Mouse (Mus musculus): ENCODE results near the gene Fcgr4. TPM values are rescaled to one million over a fixed set of nuclear protein-coding genes. Genes with fewer than 3 reads are reported as not detected.
"Not testable (repeated sequence)": the region's sequence is repeated elsewhere in the genome, so short reads cannot be mapped to it uniquely, and the experiment has no call there.

Fcgr4 gene
- polyA plus RNA-seq, 1 experiment from 2014 or later: 0.62 TPM

DNA sequence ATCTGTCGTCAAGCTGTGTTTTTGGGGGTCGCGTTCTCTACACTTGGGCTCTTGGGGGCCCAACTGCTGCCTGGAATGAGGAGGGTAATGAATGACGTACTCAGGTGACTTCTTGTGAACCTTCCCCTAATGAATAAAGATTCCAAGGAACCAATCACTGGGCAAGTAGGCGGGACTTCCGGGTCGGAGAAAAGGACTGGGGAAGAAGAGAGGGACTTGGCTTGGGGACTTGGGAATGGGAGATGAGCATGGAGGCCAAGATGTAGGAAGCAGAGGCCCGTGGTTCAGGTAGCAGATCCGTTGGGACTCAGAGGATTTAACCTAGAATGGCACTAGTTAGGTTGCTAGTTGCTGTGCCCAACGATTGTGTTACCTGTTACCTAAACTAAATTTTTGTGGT lies 30.5 kb downstream of the Fcgr4 start:
- Histone ChIP-seq H3K9me3 (ENCODE audit: control insufficient read depth, low read length) (no peaks in the 10 kb centered on the region), H3K27me3 (ENCODE audit: control insufficient read depth, insufficient read depth, low read length) (no peaks in the 10 kb centered on the region), H3K4me2 (replicated peaks; ENCODE audit: low read depth, low read length) (no peak overlapping the region), H3K9ac (ENCODE audit: low read depth, low read length) (no peak overlapping the region), H3K27ac (ENCODE audit: low read depth, low read length) (no peak overlapping the region), H3K4me3 (ENCODE audit: low read depth, low read length) (no peak overlapping the region), H3K4me1 (replicated peaks; ENCODE audit: control insufficient read depth, insufficient read depth, low read length) (no peaks in the 10 kb centered on the region), H3K36me3 (ENCODE audit: control insufficient read depth, insufficient read depth, low read length) (no peaks in the 10 kb centered on the region)
- no peak for ATAC-seq (ENCODE audit: low FRiP score)
- no peak for DNase-seq (ENCODE audit: low spot score)
- 49% methylated on average over 10 of the region's 10 CpGs for WGBS

DNA sequence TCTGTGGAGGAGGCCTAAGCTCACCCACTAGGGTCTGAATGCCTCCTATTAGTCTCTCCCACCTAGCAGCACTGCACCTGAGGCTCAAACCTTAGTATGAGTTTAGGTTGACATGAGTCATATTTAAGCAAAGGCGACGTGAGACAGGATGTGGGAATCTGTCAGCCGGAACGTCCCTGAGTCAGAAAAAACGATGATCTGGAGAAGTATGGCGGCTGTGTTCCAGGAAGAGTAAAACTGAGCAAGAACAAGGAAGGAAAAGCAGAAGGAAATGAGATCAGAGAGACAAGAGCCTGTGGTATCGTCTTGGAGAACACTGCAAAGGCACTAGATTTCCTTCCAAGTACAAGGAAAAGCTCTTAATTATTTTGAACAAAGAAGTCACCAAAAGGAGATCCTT lies 32.1 kb downstream of the Fcgr4 start:
- Histone ChIP-seq H3K27ac (ENCODE audit: low read depth, low read length) (no peak overlapping the region), H3K9ac (ENCODE audit: low read depth, low read length) (no peak overlapping the region), H3K4me1 (replicated peaks; ENCODE audit: control insufficient read depth, insufficient read depth, low read length) (no peaks in the 10 kb centered on the region), H3K4me2 (replicated peaks; ENCODE audit: low read depth, low read length) (no peak overlapping the region), H3K27me3 (ENCODE audit: control insufficient read depth, insufficient read depth, low read length) (no peaks in the 10 kb centered on the region), H3K36me3 (ENCODE audit: control insufficient read depth, insufficient read depth, low read length) (no peaks in the 10 kb centered on the region), H3K4me3 (ENCODE audit: low read depth, low read length) (no peak overlapping the region), H3K9me3 (ENCODE audit: control insufficient read depth, low read length) (no peaks in the 10 kb centered on the region)
- ATAC-seq (ENCODE audit: low FRiP score): no peak
- WGBS: 89% methylated on average over 7 of the region's 7 CpGs
- DNase-seq (ENCODE audit: low spot score): no peak

DNA sequence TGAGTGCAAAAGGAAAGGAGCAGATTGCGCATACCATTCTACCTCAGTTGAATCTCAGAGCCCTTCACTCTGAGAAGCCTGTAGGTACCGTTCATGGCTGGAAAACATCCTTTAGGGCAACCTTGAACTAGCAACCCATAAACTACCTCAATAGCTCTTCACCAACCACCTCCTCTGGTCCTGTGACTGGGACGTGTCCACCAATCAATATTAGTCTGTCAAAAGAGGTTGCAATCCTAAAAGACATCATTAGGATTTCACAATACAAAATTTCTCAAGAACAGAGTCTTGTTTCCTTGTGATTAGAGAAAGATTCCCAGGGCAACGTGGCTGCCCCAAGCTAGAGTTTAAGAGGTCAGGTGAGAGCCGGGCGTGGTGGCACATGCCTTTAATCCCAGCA lies 34.6 kb downstream of the Fcgr4 start:
- no peak for DNase-seq (ENCODE audit: low spot score)
- Histone ChIP-seq H3K9me3 (ENCODE audit: control insufficient read depth, low read length) (no peaks in the 10 kb centered on the region), H3K4me2 (replicated peaks; ENCODE audit: low read depth, low read length) (no peak overlapping the region), H3K27ac (ENCODE audit: low read depth, low read length) (no peak overlapping the region), H3K4me1 (replicated peaks; ENCODE audit: control insufficient read depth, insufficient read depth, low read length) (no peaks in the 10 kb centered on the region), H3K36me3 (ENCODE audit: control insufficient read depth, insufficient read depth, low read length) (no peaks in the 10 kb centered on the region), H3K27me3 (ENCODE audit: control insufficient read depth, insufficient read depth, low read length) (no peaks in the 10 kb centered on the region), H3K4me3 (ENCODE audit: low read depth, low read length) (no peak overlapping the region), H3K9ac (ENCODE audit: low read depth, low read length) (no peak overlapping the region)
- 91% methylated on average over 6 of the region's 6 CpGs for WGBS
- ATAC-seq (ENCODE audit: low FRiP score): no peak

DNA sequence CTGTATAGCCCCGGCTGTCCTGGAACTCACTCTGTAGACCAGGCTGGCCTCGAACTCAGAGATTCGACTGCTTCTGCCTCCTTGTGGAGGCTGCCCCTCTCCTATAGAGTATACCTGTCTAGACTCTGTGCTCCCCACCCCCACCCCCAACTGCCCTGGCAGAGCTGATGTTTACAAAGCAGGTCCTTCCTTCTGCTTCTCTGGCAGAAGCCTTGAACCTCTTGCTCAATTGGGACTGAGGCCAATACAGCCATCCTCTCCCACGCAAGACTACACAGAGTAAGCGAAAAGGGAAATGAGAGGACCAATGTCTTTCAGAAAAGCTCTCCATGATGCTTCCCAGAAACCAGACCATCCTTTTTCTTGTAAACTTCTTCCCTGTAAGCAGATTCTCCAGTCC lies 38.5 kb downstream of the Fcgr4 start:
- DNase-seq (ENCODE audit: low spot score) (no peak), ATAC-seq (ENCODE audit: low FRiP score) (no peak)
- 90% methylated on average over 5 of the region's 5 CpGs for WGBS
- H3K9me3 ChIP-seq (ENCODE audit: control insufficient read depth, low read length): no peaks in the 10 kb centered on the region
- no peaks in the 10 kb centered on the region for H3K4me1 ChIP-seq (replicated peaks; ENCODE audit: control insufficient read depth, insufficient read depth, low read length)
- H3K4me2 ChIP-seq (replicated peaks; ENCODE audit: low read depth, low read length): no peak overlapping the region
- no peak overlapping the region for H3K9ac ChIP-seq (ENCODE audit: low read depth, low read length)
- H3K27me3 ChIP-seq (ENCODE audit: control insufficient read depth, insufficient read depth, low read length): no peaks in the 10 kb centered on the region
- no peak overlapping the region for H3K27ac ChIP-seq (ENCODE audit: low read depth, low read length)
- no peak overlapping the region for H3K4me3 ChIP-seq (ENCODE audit: low read depth, low read length)
- no peaks in the 10 kb centered on the region for H3K36me3 ChIP-seq (ENCODE audit: control insufficient read depth, insufficient read depth, low read length)

DNA sequence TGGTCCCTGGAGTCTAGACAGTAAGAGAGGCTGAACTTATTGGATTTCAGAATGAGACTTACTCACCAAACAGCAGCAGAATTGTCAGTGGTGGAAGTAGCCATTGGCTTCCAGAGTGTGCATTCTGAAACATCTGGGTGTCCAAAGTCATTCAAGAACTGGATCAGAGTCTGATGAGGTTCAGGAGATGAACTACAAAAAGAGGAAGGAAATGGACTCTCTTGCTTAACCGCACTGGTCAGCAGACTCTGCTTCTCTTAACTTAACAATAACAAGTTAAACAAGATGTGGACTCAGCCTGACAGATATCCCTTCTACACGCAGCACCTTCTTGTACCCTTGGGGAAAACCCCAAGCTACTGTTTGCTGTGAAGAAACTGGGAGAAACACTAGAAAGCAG lies 40.5 kb downstream of the Fcgr4 start:
- H3K9ac ChIP-seq (ENCODE audit: low read depth, low read length): no peak overlapping the region
- no peaks in the 10 kb centered on the region for H3K9me3 ChIP-seq (ENCODE audit: control insufficient read depth, low read length)
- no peaks in the 10 kb centered on the region for H3K4me1 ChIP-seq (replicated peaks; ENCODE audit: control insufficient read depth, insufficient read depth, low read length)
- H3K4me3 ChIP-seq (ENCODE audit: low read depth, low read length): no peak overlapping the region
- ATAC-seq (ENCODE audit: low FRiP score) (no peak), DNase-seq (ENCODE audit: low spot score) (no peak)
- WGBS: 77% methylated on average over 2 of the region's 2 CpGs
- H3K27me3 ChIP-seq (ENCODE audit: control insufficient read depth, insufficient read depth, low read length): peaks cover 7% of the 10 kb centered on the region
- H3K36me3 ChIP-seq (ENCODE audit: control insufficient read depth, insufficient read depth, low read length): no peaks in the 10 kb centered on the region
- H3K27ac ChIP-seq (ENCODE audit: low read depth, low read length): no peak overlapping the region
- no peak overlapping the region for H3K4me2 ChIP-seq (replicated peaks; ENCODE audit: low read depth, low read length)

DNA sequence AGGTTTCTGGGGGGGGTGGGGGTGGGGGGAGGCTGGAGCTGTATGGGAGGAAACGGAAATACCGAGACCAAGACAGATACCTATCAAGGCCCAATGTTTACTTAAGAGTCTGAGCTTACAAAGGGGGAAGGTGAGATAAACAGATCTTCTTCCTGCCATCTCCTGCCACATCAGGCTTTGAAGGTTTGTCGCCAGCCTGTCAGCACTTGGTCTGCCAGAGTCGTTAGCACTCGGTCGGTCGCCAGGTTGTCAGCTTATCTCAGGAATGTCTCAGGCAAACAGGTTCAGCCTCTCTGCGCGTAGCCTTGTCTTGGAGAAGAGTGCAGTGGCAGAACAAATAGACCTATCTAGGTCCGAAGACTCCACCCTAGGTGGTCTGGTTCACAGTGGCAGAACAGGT lies 41.7 kb downstream of the Fcgr4 start:
- Histone ChIP-seq H3K4me2 (replicated peaks; ENCODE audit: low read depth, low read length) (no peak overlapping the region), H3K9me3 (ENCODE audit: control insufficient read depth, low read length) (no peaks in the 10 kb centered on the region), H3K27me3 (ENCODE audit: control insufficient read depth, insufficient read depth, low read length) (peaks cover 16% of the 10 kb centered on the region), H3K9ac (ENCODE audit: low read depth, low read length) (no peak overlapping the region), H3K27ac (ENCODE audit: low read depth, low read length) (no peak overlapping the region), H3K36me3 (ENCODE audit: control insufficient read depth, insufficient read depth, low read length) (no peaks in the 10 kb centered on the region), H3K4me3 (ENCODE audit: low read depth, low read length) (no peak overlapping the region), H3K4me1 (replicated peaks; ENCODE audit: control insufficient read depth, insufficient read depth, low read length) (peaks cover 3% of the 10 kb centered on the region; the same call in 1 of the 2 replicates)
- DNase-seq (ENCODE audit: low spot score) (no peak), ATAC-seq (ENCODE audit: low FRiP score) (no peak)
- 52% methylated on average over 10 of the region's 10 CpGs for WGBS

DNA sequence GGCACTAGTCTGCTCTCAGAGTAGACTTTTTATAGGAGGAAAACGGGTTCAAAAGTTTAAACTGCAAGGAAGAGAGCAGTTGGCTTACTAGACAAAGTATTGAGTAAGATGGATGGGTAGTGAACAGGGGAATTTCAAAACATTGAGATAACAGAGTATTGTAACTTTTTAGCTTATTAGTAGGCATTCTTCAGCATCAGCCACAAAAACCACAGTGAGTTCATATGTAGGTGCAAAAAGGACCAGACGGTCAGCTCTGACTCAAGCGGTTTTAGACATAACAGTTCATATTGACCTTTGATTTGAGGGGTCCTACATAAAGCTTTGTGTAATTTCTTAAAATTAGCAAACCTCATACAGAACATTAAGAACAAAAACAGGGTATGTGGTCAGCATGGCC lies 42.8 kb downstream of the Fcgr4 start:
- no peaks in the 10 kb centered on the region for H3K36me3 ChIP-seq (ENCODE audit: control insufficient read depth, insufficient read depth, low read length)
- 89% methylated on average over 3 of the region's 3 CpGs for WGBS
- no peaks in the 10 kb centered on the region for H3K9me3 ChIP-seq (ENCODE audit: control insufficient read depth, low read length)
- H3K27ac ChIP-seq (ENCODE audit: low read depth, low read length): no peak overlapping the region
- H3K9ac ChIP-seq (ENCODE audit: low read depth, low read length): no peak overlapping the region
- H3K4me1 ChIP-seq (replicated peaks; ENCODE audit: control insufficient read depth, insufficient read depth, low read length): peaks cover 3% of the 10 kb centered on the region; the same call in 1 of the 2 replicates
- H3K4me3 ChIP-seq (ENCODE audit: low read depth, low read length): no peak overlapping the region
- DNase-seq (ENCODE audit: low spot score): no peak
- no peak overlapping the region for H3K4me2 ChIP-seq (replicated peaks; ENCODE audit: low read depth, low read length)
- peaks cover 19% of the 10 kb centered on the region for H3K27me3 ChIP-seq (ENCODE audit: control insufficient read depth, insufficient read depth, low read length)
- ATAC-seq (ENCODE audit: low FRiP score): no peak

DNA sequence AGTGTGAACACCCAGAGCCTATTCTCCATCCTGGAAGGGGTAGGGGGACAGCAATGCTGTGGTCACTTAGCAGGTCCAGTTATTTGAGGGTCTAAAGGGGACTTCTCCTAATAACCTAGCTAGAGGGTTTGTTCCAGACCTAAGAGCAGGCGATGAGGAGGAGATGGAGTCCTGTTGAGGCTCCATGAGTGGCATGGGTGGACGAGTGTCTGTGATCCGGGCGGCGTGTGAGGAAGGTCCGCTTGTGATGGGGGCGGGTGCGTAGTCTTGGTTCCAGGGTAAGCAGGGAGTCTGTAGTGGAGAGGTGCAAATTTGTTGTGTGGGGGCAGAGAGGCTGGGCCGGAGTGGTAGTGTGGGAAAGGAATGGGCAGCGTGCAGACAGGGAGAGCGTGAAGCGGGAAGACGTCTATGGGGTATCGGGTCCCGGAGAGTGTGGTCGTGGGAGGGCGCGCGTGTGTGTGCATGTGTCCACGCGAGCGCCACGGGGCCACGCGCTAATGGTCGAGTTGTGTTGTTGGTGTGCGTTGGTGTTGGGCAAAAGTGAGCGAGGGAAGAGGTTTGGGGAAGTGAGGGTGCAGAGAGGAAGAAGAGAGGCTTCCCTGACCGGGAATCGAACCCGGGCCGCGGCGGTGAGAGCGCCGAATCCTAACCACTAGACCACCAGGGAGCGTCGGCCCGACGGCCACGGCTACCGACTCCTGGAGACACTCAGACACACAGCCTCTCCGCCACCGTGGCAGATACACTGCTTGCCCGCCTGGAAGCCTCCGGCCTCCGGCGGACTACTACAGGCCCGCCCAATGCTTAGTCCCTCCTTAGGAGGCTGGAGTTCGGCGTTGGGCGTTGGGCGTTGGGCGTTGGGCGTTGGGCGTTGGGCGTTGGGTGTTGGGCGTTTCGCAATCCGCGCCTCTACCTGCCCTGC lies 45.1 kb downstream of the Fcgr4 start:
- Histone ChIP-seq H3K4me3 (ENCODE audit: low read depth, low read length) (peak overlapping the region; percentile 39), H3K27me3 (ENCODE audit: control insufficient read depth, insufficient read depth, low read length) (peaks cover 23% of the 10 kb centered on the region), H3K4me2 (replicated peaks; ENCODE audit: low read depth, low read length) (peak overlapping the region; percentile 40)
- not testable (repeated sequence) for H3K36me3 ChIP-seq (ENCODE audit: control insufficient read depth, insufficient read depth, low read length); H3K4me1 ChIP-seq (replicated peaks; ENCODE audit: control insufficient read depth, insufficient read depth, low read length); H3K9ac ChIP-seq (ENCODE audit: low read depth, low read length); H3K9me3 ChIP-seq (ENCODE audit: control insufficient read depth, low read length); H3K27ac ChIP-seq (ENCODE audit: low read depth, low read length)
- WGBS: 7% methylated on average over 38 of the region's 61 CpGs
- ATAC-seq (ENCODE audit: low FRiP score) (peak; percentile 80), DNase-seq (ENCODE audit: low spot score) (peak; percentile 64)

Measured in hindbrain, embryonic 11.5 days (tissue).